Mouse (Mus musculus) liver, adult 2 months (tissue): Measurements from ENCODE around the gene Ncapd2.

Source experiments
- CTCF ChIP-seq: fragments of 200-500 bp; IDR thresholded peaks from 2 replicates; pipeline ENCODE4 v1.5.1; 2011; ENCODE audit warnings: low read depth, low read length, control low read depth
- POLR2A ChIP-seq: fragments of 200-500 bp; IDR thresholded peaks from 2 replicates; pipeline ENCODE4 v1.6.1; 2011; ENCODE audit warnings: low read length, control low read depth; ENCODE audit not compliant: insufficient read depth; ENCODE audit errors: extremely low read depth

- TF ChIP-seq CTCF (no peak), POLR2A (no peak)
These were observed 16.0 kb downstream of the Ncapd2 start for GRCm38 (mm10) chr6:125175469-125175868.
